Mouse (Mus musculus): Measurements from ENCODE around the gene Katnb1. TPM values are rescaled to one million over a fixed set of nuclear protein-coding genes. Genes with fewer than 3 reads are reported as not detected.

Katnb1 gene
- polyA plus RNA-seq, 1 experiment from 2014 or later = 15.0 TPM

GRCm38 (mm10) chr8:95146044-95146745 is 65.2 kb downstream of the Katnb1 start:
- H3K9me3 ChIP-seq (ENCODE audit: control insufficient read depth, low read length) = no peaks in the 10 kb centered on the region
- no peak overlapping the region for H3K9ac ChIP-seq (ENCODE audit: low read length)
- H3K4me3 ChIP-seq (ENCODE audit: control insufficient read depth in 1 of 2, insufficient read depth in 1 of 2, low read depth in 1 of 2, low read length in 2 of 2) = no peak overlapping the region
- H3K4me1 ChIP-seq (ENCODE audit: control insufficient read depth in 2 of 2, insufficient read depth in 2 of 2, low read length in 2 of 2) = peaks cover 21 to 29% of the 10 kb centered on the region in 2 experiments
- H3K27ac ChIP-seq (replicated peaks in 1 of 2; ENCODE audit: control insufficient read depth in 1 of 2, insufficient read depth in 1 of 2, low read depth in 2 of 2, low read length in 2 of 2) = no peak overlapping the region
- no peaks in the 10 kb centered on the region for H3K27me3 ChIP-seq (ENCODE audit: control insufficient read depth, insufficient read depth, low read length)
- no peaks in the 10 kb centered on the region for H3K36me3 ChIP-seq (ENCODE audit: control insufficient read depth, insufficient read depth, low read length)
- no peak overlapping the region for H3K4me2 ChIP-seq (ENCODE audit: low read length)
- 56% methylated on average over 2 of the region's 2 CpGs for WGBS
- ATAC-seq (ENCODE audit: insufficient number of reproducible peaks, insufficient read depth, low FRiP score, low read depth) = no peak

DNA sequence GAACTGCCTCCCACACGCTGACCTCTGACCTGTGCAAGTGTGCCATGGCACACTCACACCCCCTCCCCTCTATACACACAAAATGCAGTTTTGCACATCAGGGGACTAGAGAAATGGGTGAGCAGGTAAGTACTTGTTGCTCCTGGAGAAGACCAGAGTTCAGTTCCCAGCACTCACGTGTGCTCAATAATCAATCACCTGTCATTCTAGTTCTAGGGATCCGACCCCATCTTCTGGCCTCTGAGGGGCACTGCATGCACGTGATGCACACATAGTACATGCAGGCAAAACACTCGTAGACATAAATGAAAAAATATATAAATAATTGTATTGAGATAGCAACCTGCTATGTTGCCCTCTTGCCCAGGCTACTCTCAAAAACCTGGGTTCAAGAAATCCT is 65.9 kb downstream of the Katnb1 start:
- peaks cover 18 to 23% of the 10 kb centered on the region in 2 experiments for H3K4me1 ChIP-seq (ENCODE audit: control insufficient read depth in 2 of 2, insufficient read depth in 2 of 2, low read length in 2 of 2)
- no peak overlapping the region for H3K4me2 ChIP-seq (ENCODE audit: low read length)
- H3K27me3 ChIP-seq (ENCODE audit: control insufficient read depth, insufficient read depth, low read length) = no peaks in the 10 kb centered on the region
- WGBS = 82% methylated on average over 5 of the region's 5 CpGs
- no peaks in the 10 kb centered on the region for H3K9me3 ChIP-seq (ENCODE audit: control insufficient read depth, low read length)
- no peak for ATAC-seq (ENCODE audit: insufficient number of reproducible peaks, insufficient read depth, low FRiP score, low read depth)
- no peak overlapping the region for H3K27ac ChIP-seq (replicated peaks in 1 of 2; ENCODE audit: control insufficient read depth in 1 of 2, insufficient read depth in 1 of 2, low read depth in 2 of 2, low read length in 2 of 2)
- no peaks in the 10 kb centered on the region for H3K36me3 ChIP-seq (ENCODE audit: control insufficient read depth, insufficient read depth, low read length)
- no peak overlapping the region for H3K4me3 ChIP-seq (ENCODE audit: control insufficient read depth in 1 of 2, insufficient read depth in 1 of 2, low read depth in 1 of 2, low read length in 2 of 2)
- H3K9ac ChIP-seq (ENCODE audit: low read length) = no peak overlapping the region

- Histone ChIP-seq H3K27ac (replicated peaks in 1 of 2; ENCODE audit: control insufficient read depth in 1 of 2, insufficient read depth in 1 of 2, low read depth in 2 of 2, low read length in 2 of 2) (no peak overlapping the region), H3K9ac (ENCODE audit: low read length) (no peak overlapping the region), H3K4me2 (ENCODE audit: low read length) (no peak overlapping the region), H3K27me3 (ENCODE audit: control insufficient read depth, insufficient read depth, low read length) (no peaks in the 10 kb centered on the region), H3K4me3 (ENCODE audit: control insufficient read depth in 1 of 2, insufficient read depth in 1 of 2, low read depth in 1 of 2, low read length in 2 of 2) (no peak overlapping the region), H3K36me3 (ENCODE audit: control insufficient read depth, insufficient read depth, low read length) (no peaks in the 10 kb centered on the region), H3K4me1 (ENCODE audit: control insufficient read depth in 2 of 2, insufficient read depth in 2 of 2, low read length in 2 of 2) (peaks cover 3 to 4% of the 10 kb centered on the region in 2 experiments; a peak in 3 of 4 replicates), H3K9me3 (ENCODE audit: control insufficient read depth, low read length) (no peaks in the 10 kb centered on the region)
- ATAC-seq (ENCODE audit: insufficient number of reproducible peaks, insufficient read depth, low FRiP score, low read depth) = no peak
- 46% methylated on average over 10 of the region's 10 CpGs for WGBS
Measured at GRCm38 (mm10) chr8:95149426-95149825, 68.4 kb downstream of the Katnb1 start.

DNA sequence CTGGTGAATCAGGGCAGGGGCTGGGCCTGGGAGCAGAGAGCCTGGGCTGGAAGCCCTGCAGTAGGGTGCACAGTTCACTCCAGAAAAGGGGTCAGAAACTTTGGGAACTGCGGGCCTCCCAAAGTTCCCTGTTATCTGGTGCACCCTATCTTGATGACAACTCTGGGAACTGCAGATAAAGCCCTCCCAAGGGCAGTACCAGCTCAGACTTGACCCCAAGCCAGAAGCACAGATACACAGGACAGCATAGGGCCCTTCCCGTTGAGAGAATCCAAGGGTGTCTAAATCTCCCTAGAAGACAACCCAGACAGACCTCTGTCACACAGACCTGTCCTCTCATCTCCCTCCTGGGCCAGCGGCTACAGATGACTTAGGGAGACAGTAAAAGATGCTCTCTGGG is 69.6 kb downstream of the Katnb1 start:
- Histone ChIP-seq H3K4me3 (ENCODE audit: control insufficient read depth in 1 of 2, insufficient read depth in 1 of 2, low read depth in 1 of 2, low read length in 2 of 2) (no peak overlapping the region), H3K9ac (ENCODE audit: low read length) (no peak overlapping the region), H3K4me1 (ENCODE audit: control insufficient read depth in 2 of 2, insufficient read depth in 2 of 2, low read length in 2 of 2) (peaks cover 4 to 9% of the 10 kb centered on the region in 2 experiments; a peak in 3 of 4 replicates), H3K27ac (replicated peaks in 1 of 2; ENCODE audit: control insufficient read depth in 1 of 2, insufficient read depth in 1 of 2, low read depth in 2 of 2, low read length in 2 of 2) (no peak overlapping the region), H3K27me3 (ENCODE audit: control insufficient read depth, insufficient read depth, low read length) (no peaks in the 10 kb centered on the region), H3K9me3 (ENCODE audit: control insufficient read depth, low read length) (no peaks in the 10 kb centered on the region), H3K4me2 (ENCODE audit: low read length) (no peak overlapping the region), H3K36me3 (ENCODE audit: control insufficient read depth, insufficient read depth, low read length) (no peaks in the 10 kb centered on the region)
- ATAC-seq (ENCODE audit: insufficient number of reproducible peaks, insufficient read depth, low FRiP score, low read depth) = no peak
- WGBS = 59% methylated on average over 3 of the region's 3 CpGs

Other genes with a start within 250 kb of the Katnb1 start
- 175 and 181 TPM in 2 replicates for gene Coq9, start 242.9 kb upstream of the Katnb1 start, polyA plus RNA-seq (2014; fragmentation: Nextera tagmentation; extraction: Ambion mirVana)
- gene Ciapin1, start 242.8 kb upstream of the Katnb1 start, polyA plus RNA-seq (2014; fragmentation: Nextera tagmentation; extraction: Ambion mirVana) = 72.7 and 80.2 TPM in 2 replicates
- gene Polr2c, start 223.7 kb upstream of the Katnb1 start, polyA plus RNA-seq (2014; fragmentation: Nextera tagmentation; extraction: Ambion mirVana) = 126 and 129 TPM in 2 replicates
- gene Dok4, start 204.9 kb upstream of the Katnb1 start, polyA plus RNA-seq (2014; fragmentation: Nextera tagmentation; extraction: Ambion mirVana) = 27.8 and 28.2 TPM in 2 replicates
- gene Ccdc102a, start 163.1 kb upstream of the Katnb1 start, polyA plus RNA-seq (2014; fragmentation: Nextera tagmentation; extraction: Ambion mirVana) = 20.8 and 25.8 TPM in 2 replicates
- gene Adgrg5, start 157.5 kb upstream of the Katnb1 start, polyA plus RNA-seq (2014; fragmentation: Nextera tagmentation; extraction: Ambion mirVana) = 0.07 and 0.23 TPM in 2 replicates
- 2.7 and 2.9 TPM in 2 replicates for gene Adgrg1, start 106.4 kb upstream of the Katnb1 start, polyA plus RNA-seq (2014; fragmentation: Nextera tagmentation; extraction: Ambion mirVana)
- 3.4 and 3.7 TPM in 2 replicates for gene Adgrg3, start 63.5 kb upstream of the Katnb1 start, polyA plus RNA-seq (2014; fragmentation: Nextera tagmentation; extraction: Ambion mirVana)
- gene Drc7, start 26.1 kb upstream of the Katnb1 start, polyA plus RNA-seq (2014; fragmentation: Nextera tagmentation; extraction: Ambion mirVana) = not detected in 2 replicates
- gene Kifc3, start 121.6 kb downstream of the Katnb1 start, polyA plus RNA-seq (2014; fragmentation: Nextera tagmentation; extraction: Ambion mirVana) = 8.7 and 9.3 TPM in 2 replicates
- 0.71 and 1.00 TPM in 2 replicates for gene Cngb1, start 225.4 kb downstream of the Katnb1 start, polyA plus RNA-seq (2014; fragmentation: Nextera tagmentation; extraction: Ambion mirVana)
- 0.40 TPM in 1 of 2 replicates, not detected in the other for gene Tepp, start 229.4 kb downstream of the Katnb1 start, polyA plus RNA-seq (2014; fragmentation: Nextera tagmentation; extraction: Ambion mirVana)